ENCODE assay signal across 11 mouse cellular contexts in the genomic region with DNA sequence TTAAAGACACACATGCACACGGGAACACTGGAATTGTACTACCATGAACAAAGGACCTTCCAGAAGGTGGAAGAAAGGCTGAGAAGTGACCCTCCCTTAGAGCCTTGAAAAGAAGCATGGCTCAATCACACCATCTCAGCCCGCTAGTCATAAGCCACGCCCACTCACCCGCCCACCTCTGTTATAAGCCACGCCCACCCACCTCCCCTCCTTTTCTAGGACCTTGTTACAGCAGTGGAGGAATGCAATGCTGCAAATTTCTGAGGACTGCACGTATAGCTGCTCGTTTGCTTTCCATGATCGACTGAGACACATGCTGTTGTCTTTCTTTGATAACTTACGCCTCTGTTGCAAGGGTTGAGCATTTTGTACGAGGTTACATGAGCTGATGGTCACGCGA. TPM values are rescaled to one million over a fixed set of nuclear protein-coding genes. Genes with fewer than 3 reads are reported as not detected.
DNase-seq lines count a peak whose midpoint lies in the region; ATAC-seq and TF ChIP-seq lines count a peak whose summit lies in the region.
"Had no signal": no experiment of that assay in that cellular context is flagged by ENCODE, and none has a peak within 500 bp of the region (broad histone marks: within the 10 kb centered on the region; RNA-seq: fewer than 3 reads in every experiment).

No protein-coding gene starts in this region.

- no peak overlapping the region for H3K9ac ChIP-seq in kidney, postnatal 0 days (ENCODE audit: low read depth, low read length)
- no peak overlapping the region for H3K9ac ChIP-seq in kidney, embryonic 14.5 days (ENCODE audit: low read depth, low read length)
- H3K9ac ChIP-seq: embryonic facial prominence, embryonic 13.5 days had no signal

- no peak overlapping the region for H3K27ac ChIP-seq in kidney, postnatal 0 days
- no peak overlapping the region for H3K27ac ChIP-seq in kidney, embryonic 14.5 days (ENCODE audit: low read depth, low read length)
- peak overlapping the region; percentile 44; the same call in 1 of the 2 replicates for H3K27ac ChIP-seq in embryonic facial prominence, embryonic 10.5 days (replicated peaks)

- WGBS in kidney, postnatal 0 days, result 53% methylated on average over 12 of the region's 12 CpGs
- 44% methylated on average over 12 of the region's 12 CpGs for WGBS in kidney, embryonic 14.5 days
- 50% methylated on average over 12 of the region's 12 CpGs for WGBS in embryonic facial prominence, embryonic 10.5 days

- no peaks in the 10 kb centered on the region; the same call in 1 of the 2 replicates for H3K4me1 ChIP-seq in kidney, postnatal 0 days (replicated peaks; ENCODE audit: insufficient read depth, low read length)
- H3K4me1 ChIP-seq in kidney, embryonic 14.5 days (ENCODE audit: control insufficient read depth, insufficient read depth, low read length), result 0 out of 2 replicates have a peak, but pooled peaks cover 7% of the 10 kb centered on the region
- peaks cover 69% of the 10 kb centered on the region for H3K4me1 ChIP-seq in embryonic facial prominence, embryonic 10.5 days

- no peak for TF ChIP-seq CTCF in kidney, postnatal 0 days (IDR thresholded peaks at IDR 0.05; ENCODE audit: low read depth)

- intact Hi-C loops in heart, postnatal 10 days (cut with DNase I), result no loop called here

- H3K9me3 ChIP-seq in kidney, postnatal 0 days (replicated peaks; ENCODE audit: low read length), result no peaks in the 10 kb centered on the region
- no peaks in the 10 kb centered on the region for H3K9me3 ChIP-seq in kidney, embryonic 14.5 days (ENCODE audit: control insufficient read depth, low read length)
- H3K9me3 ChIP-seq in embryonic facial prominence, embryonic 10.5 days, result no peaks in the 10 kb centered on the region
- H3K9me3 ChIP-seq: embryonic facial prominence, embryonic 13.5 days had no signal

- H3K4me3 ChIP-seq in kidney, postnatal 0 days (replicated peaks; ENCODE audit: low read depth, low read length), result no peak overlapping the region
- H3K4me3 ChIP-seq in kidney, embryonic 14.5 days (ENCODE audit: low read length), result no peak overlapping the region
- no peak overlapping the region for H3K4me3 ChIP-seq in embryonic facial prominence, embryonic 10.5 days
- H3K4me3 ChIP-seq: embryonic facial prominence, embryonic 13.5 days had no signal

- no peaks in the 10 kb centered on the region for H3K27me3 ChIP-seq in kidney, postnatal 0 days (ENCODE audit: insufficient read depth, low read length)
- H3K27me3 ChIP-seq in kidney, embryonic 14.5 days (ENCODE audit: control insufficient read depth, insufficient read depth, low read length), result no peaks in the 10 kb centered on the region
- no peaks in the 10 kb centered on the region; the same call in 1 of the 2 replicates for H3K27me3 ChIP-seq in embryonic facial prominence, embryonic 10.5 days (replicated peaks; ENCODE audit: low read depth, poor library complexity, severe bottlenecking)
- H3K27me3 ChIP-seq: embryonic facial prominence, embryonic 13.5 days had no signal

- peak; percentile 40 for DNase-seq in kidney, postnatal 0 days (ENCODE audit: low spot score)
- DNase-seq in Muller cell, postnatal 12 days (ENCODE audit: inconsistent ontology term), result peak; percentile 66
- DNase-seq in embryonic facial prominence, embryonic 10.5 days (ENCODE audit: low spot score), result peak; percentile 71
- DNase-seq in lung, postnatal 36 days, result peak; percentile 57
- no peak for DNase-seq in gastrocnemius, postnatal 25 days
- no peak for DNase-seq in heart, postnatal 10 days
- DNase-seq: right cerebral cortex, postnatal 4 days; thymus, postnatal 14 days had no signal

- no peaks in the 10 kb centered on the region for H3K36me3 ChIP-seq in kidney, postnatal 0 days (ENCODE audit: insufficient read depth, low read length)
- no peaks in the 10 kb centered on the region for H3K36me3 ChIP-seq in kidney, embryonic 14.5 days (ENCODE audit: control insufficient read depth, insufficient read depth, low read length)
- no peaks in the 10 kb centered on the region for H3K36me3 ChIP-seq in embryonic facial prominence, embryonic 10.5 days (replicated peaks)
- H3K36me3 ChIP-seq: embryonic facial prominence, embryonic 13.5 days had no signal

- ATAC-seq in kidney, postnatal 0 days (replicated peaks; ENCODE audit: low FRiP score, low read depth), result peak; percentile 43; the same call in 1 of the 2 replicates
- ATAC-seq in kidney, embryonic 14.5 days (ENCODE audit: low FRiP score, low TSS enrichment), result no peak; the same call in 1 of the 2 replicates
- ATAC-seq: inflammation-experienced regulatory T-cells, adult 6 months had no signal

- H3K4me2 ChIP-seq in kidney, postnatal 0 days (ENCODE audit: low read length), result no peak overlapping the region
- no peak overlapping the region for H3K4me2 ChIP-seq in kidney, embryonic 14.5 days (replicated peaks; ENCODE audit: low read depth, low read length)
- H3K4me2 ChIP-seq: embryonic facial prominence, embryonic 13.5 days had no signal

RNA-seq across cellular contexts. Expression of gene Eva1c, which starts 22.7 kb away (rescaled TPM):
- polyA plus RNA-seq in kidney, postnatal 0 days (2015; fragmentation: Nextera tagmentation; extraction: Ambion mirVana), result 1.0 and 1.2 TPM in 2 replicates
- polyA plus RNA-seq in kidney, embryonic 14.5 days (2014; fragmentation: Nextera tagmentation; extraction: Ambion mirVana), result 0.20 and 0.51 TPM in 2 replicates
- polyA plus RNA-seq in embryonic facial prominence, embryonic 10.5 days (2016; fragmentation: Nextera tagmentation; extraction: Ambion mirVana), result 0.36 and 0.41 TPM in 2 replicates
- total RNA-seq in gastrocnemius, postnatal 25 days (2021), result under 1 TPM in 1 of 2 experiments, not detected in 1; 0.24 TPM
- total RNA-seq in heart, postnatal 10 days (2021), result 1 to 10 TPM; 1.6 to 2.9 TPM
- polyA plus RNA-seq: inflammation-experienced regulatory T-cells, adult 6 months had no signal

RNA-seq across cellular contexts. Expression of gene Urb1, which starts 39.0 kb away (rescaled TPM):
- 4.2 and 5.1 TPM in 2 replicates for polyA plus RNA-seq in kidney, postnatal 0 days (2015; fragmentation: Nextera tagmentation; extraction: Ambion mirVana)
- 10.5 and 13.5 TPM in 2 replicates for polyA plus RNA-seq in kidney, embryonic 14.5 days (2014; fragmentation: Nextera tagmentation; extraction: Ambion mirVana)
- 10.9 and 11.5 TPM in 2 replicates for polyA plus RNA-seq in embryonic facial prominence, embryonic 10.5 days (2016; fragmentation: Nextera tagmentation; extraction: Ambion mirVana)
- total RNA-seq in gastrocnemius, postnatal 25 days (2021), result 1 to 10 TPM; 3.5 to 4.5 TPM
- total RNA-seq in heart, postnatal 10 days (2021), result 10 to 100 TPM; 10.8 to 11.3 TPM

Comparison
In these comparisons a context has a peak if more than half of its experiments do, and no peak if none do; other contexts are left out.
1. DNase-seq: peak in kidney, postnatal 0 days (single experiment), Muller cell, postnatal 12 days (single experiment), embryonic facial prominence, embryonic 10.5 days (single experiment) and lung, postnatal 36 days (single experiment); none in gastrocnemius, postnatal 25 days (single experiment) and heart, postnatal 10 days (0 of 2).